Mouse (Mus musculus): Measurements from ENCODE around the gene Rnase9.

The Rnase9 gene

GRCm38 (mm10) chr14:51041769-51042168, at the start of gene Rnase9:
TSS of gene Rnase9 (minus strand) at chr14:51041869.
- CTCF ChIA-PET: no interaction called here

- CTCF ChIA-PET: interaction anchor here (1.4 kb wide), 1 partner anchor 26 kb away, joined by 3 read pairs; no protein-coding TSS in a partner anchor
Measured at GRCm38 (mm10) chr14:51090077-51090781, 48.6 kb upstream of the Rnase9 start.

- CTCF ChIA-PET: interaction anchor here (0.8 to 1.3 kb wide), 2 partner anchors 25 to 285 kb away, joined by 3 to 11 read pairs; no protein-coding TSS in a partner anchor
Measured at GRCm38 (mm10) chr14:51089674-51090076, 48.0 kb upstream of the Rnase9 start.

- CTCF ChIA-PET: interaction anchor here (0.8 to 1.3 kb wide), 3 partner anchors 24 to 285 kb away, joined by 3 to 11 read pairs (median 4); no protein-coding TSS in a partner anchor
Measured at GRCm38 (mm10) chr14:51088970-51089673, 47.5 kb upstream of the Rnase9 start.

DNA sequence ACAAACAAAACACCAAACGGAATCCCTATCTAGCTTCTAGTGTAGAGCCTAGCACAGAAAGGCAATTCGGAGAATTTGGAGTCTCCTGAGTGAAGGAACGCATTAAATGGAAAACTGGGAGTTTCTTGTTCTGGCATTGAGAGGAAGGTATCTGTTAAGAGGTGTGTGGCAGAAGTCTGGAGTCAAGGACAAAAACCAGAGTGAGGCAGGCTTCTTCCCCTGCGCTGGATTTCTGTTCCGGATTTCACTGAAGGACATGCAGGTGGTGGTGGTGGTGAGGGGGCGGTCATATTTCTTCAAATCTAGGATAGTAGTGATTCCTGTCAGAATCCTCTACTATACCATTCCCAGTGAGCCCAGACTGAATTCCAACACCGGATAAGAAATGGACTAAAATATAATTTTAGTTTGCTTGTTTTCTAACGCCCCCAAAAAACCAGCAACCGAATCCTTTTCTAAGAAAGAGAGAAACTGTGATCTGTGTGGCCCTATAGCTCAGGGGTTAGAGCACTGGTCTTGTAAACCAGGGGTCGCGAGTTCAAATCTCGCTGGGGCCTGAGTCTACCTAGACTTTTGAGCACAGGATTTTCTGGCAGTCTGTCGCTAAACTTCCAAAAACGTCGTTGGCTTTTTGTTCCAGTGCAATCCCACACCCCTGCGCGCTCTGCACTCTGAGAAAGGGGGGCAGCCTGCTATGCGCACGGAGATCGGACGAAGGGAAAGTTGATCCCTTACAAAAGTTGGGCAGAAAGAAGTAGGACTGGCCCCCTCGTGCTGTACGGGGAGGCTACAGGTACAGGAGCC, 46.7 kb upstream of the Rnase9 start:
- CTCF ChIA-PET: interaction anchor here (0.8 to 1.3 kb wide), 2 partner anchors 24 to 33 kb away, joined by 4 to 11 read pairs; no protein-coding TSS in a partner anchor

DNA sequence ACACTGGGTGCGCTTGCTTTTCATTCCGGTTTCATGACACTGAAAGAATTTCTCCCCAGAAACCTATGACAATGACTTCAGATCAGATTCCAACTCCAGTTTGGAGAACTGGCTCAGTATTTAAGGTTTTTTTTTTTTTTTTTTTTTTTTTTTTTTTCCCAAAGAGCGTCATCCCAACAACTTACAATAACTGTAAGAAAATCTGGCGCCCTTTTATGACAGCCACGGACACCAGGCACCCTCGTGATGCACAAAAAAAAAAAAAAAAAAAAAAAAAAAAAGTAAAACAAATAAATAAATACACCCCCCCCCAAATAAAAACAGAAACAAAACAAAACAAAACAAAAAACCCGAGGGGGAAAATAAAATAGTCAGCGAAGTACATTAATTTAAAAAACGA, 46.1 kb upstream of the Rnase9 start:
- CTCF ChIA-PET: interaction anchor here (1.0 kb wide), 1 partner anchor 21 kb away, joined by 4 read pairs; no protein-coding TSS in a partner anchor

DNA sequence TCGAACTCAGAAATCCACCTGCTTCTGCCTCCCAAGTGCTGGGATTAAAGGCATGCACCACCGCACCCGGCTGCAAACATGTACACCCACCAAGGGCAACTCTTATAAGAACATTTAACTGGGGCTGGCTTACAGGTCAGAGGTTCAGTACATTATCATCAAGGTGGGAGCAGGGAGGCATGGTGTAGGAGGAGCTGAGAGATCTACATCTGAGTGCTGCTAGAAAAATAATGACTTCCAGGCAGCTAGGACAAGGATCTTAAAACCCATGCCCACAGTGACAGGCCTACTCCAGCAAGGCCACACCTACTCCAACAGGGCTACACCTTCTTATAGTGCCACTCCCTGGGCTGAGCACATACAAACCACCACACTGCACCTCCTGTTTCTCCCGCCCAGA, 44.2 kb upstream of the Rnase9 start:
- CTCF ChIA-PET: no interaction called here

DNA sequence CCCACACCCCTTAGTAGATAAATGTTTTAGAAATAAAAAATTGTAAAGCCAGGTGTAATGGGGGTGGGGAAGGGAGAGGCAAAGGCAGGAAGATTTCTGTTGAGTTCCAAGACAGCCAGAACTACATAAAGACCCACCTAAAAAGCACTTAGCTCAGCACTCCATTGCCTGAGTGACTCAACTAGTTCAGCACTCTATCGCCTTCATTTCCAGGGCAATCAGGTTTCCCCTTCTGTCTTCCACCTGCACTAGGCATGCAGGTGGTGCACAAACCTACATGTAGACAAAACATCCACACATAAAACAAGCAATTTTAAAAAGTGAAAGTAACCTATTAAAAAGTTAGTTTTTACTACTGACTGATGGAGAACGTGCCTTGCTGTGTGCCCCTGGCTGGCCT, 43.4 kb upstream of the Rnase9 start:
- CTCF ChIA-PET: no interaction called here

DNA sequence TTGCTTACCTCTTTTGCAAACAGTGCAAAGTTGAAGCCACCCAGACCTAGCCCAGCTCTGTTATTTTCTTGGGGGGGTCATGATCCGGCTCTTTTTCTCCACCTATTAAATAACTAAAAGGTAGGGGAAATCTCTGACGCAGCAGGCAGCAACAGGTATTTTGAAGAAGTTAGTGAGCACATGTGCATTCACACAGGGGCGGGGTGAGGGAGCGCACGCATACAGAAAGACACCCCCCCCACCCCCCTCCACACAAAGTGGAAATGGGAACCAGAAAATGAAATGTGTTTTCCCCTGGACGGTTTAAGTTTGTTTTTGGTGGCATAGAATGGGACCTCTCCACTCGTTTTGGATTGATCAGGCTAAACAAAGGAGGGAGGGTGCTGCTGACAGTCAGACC, 42.1 kb upstream of the Rnase9 start:
- CTCF ChIA-PET: interaction anchor here (1.4 kb wide), 1 partner anchor 17 kb away, joined by 4 read pairs; no protein-coding TSS in a partner anchor

GRCm38 (mm10) chr14:51082599-51083581, 41.2 kb upstream of the Rnase9 start:
- CTCF ChIA-PET: interaction anchor here (0.8 to 1.4 kb wide), 2 partner anchors 16 to 18 kb away, joined by 4 to 5 read pairs; no protein-coding TSS in a partner anchor

DNA sequence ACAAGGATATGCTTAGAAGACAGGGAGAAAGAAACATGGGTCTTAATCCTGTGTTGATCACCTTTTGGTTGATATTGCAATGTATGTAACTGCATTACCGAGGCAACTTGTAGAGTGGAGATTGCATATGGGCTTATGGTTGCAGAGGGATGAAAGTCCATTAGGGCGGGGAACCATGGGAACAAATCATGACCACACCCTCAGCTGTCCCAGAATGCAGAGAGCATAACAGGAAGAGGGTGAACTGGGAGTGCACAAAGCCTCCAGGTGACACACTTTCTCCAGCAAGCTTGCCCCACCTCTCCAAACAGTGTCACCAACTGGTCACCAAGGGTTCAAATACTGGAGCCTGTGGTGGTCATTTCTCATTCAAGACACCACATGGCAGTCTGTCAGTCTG, 39.4 kb upstream of the Rnase9 start:
- CTCF ChIA-PET: interaction anchor here (0.5 kb wide), 1 partner anchor 157 kb away, joined by 6 read pairs; no protein-coding TSS in a partner anchor

- CTCF ChIA-PET: no interaction called here
Measured at GRCm38 (mm10) chr14:51079180-51079579, 37.5 kb upstream of the Rnase9 start.

DNA sequence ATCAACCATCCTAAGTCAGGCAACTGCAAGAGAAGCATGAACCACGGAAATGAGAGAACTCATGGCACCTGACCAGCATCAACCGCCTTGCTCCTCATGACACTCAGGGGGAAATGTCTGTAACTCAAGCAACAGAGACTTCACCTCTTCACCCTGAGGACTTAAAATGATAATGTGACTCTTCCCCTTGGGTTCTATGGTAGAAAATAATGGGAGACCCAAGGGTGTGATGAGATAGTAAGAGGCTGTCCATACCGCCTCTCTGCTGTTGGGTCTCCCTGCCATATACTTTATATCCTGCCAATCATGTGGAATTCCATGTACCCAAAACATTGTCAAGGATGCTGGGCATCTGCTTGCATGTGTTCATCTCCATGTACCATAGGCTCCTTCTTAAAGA, 32.7 kb upstream of the Rnase9 start, which contains the start of gene Olfr750:
TSS of gene Olfr750 (minus strand) at position 101 of the 400 bp plus-strand sequence.
- CTCF ChIA-PET: no interaction called here

GRCm38 (mm10) chr14:51069617-51070016, 27.9 kb upstream of the Rnase9 start:
- CTCF ChIA-PET: no interaction called here

GRCm38 (mm10) chr14:51068956-51069355, 27.3 kb upstream of the Rnase9 start:
- CTCF ChIA-PET: no interaction called here

- CTCF ChIA-PET: no interaction called here
Measured at GRCm38 (mm10) chr14:51060761-51061160, 19.1 kb upstream of the Rnase9 start.

- CTCF ChIA-PET: no interaction called here
Measured at GRCm38 (mm10) chr14:51057401-51057831, 15.7 kb upstream of the Rnase9 start, which contains the start of gene Rnase12. TSS of gene Rnase12 (minus strand) at chr14:51057661.

DNA sequence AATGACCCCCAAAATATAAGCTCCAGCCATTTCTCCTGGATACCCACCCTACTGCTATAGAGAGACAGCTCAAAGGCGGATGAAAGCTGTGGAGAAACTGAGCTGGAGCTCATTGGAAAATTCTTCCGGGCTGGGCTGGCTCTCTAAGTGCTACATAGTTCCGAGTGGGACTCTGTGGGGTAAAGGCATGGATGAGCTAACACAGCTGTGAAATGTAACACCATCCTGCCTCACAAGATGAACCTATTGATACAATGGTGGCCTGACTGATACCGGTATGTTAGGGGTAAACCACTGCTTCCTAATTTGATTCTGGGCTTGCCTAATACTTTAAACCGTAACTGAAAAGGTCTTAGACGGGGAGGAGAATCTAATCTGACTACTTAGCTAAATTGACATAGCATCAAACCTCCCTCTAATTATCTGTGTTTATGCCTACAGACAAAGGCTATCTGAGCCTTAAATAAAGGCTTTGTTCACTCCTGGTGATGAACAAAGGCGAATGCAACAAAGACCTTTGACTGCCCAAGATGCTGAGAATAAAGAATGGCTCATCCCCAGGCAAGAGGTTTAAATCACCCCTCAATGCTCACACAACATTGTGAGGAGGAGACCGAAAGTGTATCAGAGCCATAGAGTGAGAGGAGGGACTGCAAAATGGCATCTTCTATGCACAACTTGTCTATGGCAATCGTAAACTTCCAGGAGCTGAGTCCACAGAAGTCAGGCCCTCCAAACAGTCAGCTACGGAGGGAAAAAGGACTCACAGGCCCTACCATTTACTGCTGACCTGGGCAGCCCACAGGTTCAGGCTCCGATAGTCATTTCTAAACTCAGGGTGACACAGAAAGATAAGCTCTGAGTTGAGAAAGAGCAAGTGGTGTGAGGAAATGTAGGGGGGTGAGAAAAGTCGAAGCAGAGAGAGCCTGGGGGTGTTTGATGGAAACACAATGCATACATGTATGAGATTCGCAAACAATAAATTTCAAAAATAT, 12.9 kb upstream of the Rnase9 start:
- CTCF ChIA-PET: interaction anchor here (0.9 kb wide), 1 partner anchor 34 kb away, joined by 4 read pairs; no protein-coding TSS in a partner anchor

DNA sequence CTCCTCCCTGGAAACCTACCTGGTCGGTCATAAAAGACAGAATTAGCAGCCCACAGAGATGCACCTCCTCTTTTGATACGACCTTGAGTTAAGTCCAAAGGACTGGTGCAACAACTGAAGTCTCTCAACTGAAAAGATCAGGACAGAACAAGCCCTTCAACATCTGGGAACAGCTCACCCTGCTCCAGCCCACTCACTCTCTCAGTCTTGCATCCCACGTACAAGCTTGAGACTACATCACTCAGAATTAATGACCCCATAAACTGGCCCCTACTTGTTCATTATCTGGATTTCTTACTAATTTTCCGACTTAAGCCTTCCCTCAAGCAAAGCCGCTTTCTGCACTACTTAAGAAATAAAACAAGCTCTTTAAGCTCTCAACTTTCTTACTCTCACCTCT, 11.5 kb upstream of the Rnase9 start:
- CTCF ChIA-PET: no interaction called here

Measured in spleen, embryonic (tissue).